Mouse (Mus musculus) ES-CJ7 (cell line): Measurements from ENCODE around the gene Atxn2.
"Not testable (repeated sequence)": the region's sequence is repeated elsewhere in the genome, so short reads cannot be mapped to it uniquely, and the experiment has no call there.

ENCODE experiments used
- DNase-seq: peaks from one replicate; pipeline ENCODE4 v3.0.0; 2011; ENCODE audit warnings: low read depth, low spot score

Gene Atxn2

DNA sequence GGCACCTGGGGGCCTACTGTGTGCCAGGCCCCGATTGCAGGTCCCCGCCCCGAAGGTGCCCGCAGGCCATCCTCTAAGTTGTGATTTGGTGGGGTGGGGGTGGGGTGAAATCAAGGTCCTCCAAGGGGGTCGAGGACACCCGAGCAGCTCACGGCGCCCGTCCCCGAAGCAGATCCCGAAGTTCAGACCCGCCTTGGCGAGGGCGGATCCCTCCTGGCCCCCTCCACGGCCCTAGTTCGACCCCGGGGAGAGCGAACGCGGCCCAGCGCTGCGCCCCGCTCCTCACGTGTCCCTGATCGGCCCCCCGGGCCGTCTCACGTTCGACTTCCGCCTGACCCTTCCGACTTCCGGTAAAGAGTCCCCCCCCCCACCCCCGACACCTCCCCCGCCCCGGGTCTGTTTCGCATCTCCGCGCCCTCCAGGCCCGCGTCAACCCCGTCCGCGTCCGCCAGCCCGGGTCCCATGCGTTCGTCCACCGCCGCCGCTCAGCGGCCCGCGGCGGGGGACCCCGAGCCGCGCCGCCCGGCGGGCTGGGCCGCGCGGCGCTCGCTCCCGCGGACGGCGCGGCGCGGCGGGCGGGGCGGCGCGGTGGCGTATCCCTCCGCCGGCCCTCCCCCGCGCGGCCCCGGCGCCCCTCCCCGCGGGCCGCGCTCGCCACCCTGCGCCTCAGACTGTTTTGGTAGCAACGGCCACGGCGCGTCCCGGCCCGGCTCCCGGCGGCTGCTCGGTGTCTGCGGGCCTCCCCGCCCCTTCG lies at the start of gene Atxn2:
Gene Atxn2, plus strand, starts transcription at position 164 of the 754 bp plus-strand sequence.
- DNase-seq: peak; percentile 90

DNA sequence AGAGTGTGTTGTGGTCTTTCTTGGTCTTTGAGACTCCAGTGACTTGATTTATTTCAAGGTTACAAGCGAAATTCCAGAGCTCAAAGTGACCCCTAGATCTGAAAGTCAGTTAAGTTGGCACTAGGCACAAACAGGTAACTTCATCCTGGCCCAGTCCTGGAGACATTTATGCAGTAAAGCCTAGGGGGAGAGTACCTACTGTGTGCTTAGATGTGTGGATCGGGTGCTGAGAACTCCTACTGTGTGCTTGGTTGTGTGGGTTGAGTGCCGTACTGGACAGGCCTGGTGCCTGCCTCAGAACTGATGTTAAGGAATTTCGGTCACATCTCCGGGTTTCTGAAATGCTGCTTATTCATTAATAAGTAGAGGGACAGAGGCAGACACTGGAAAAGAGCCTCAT lies 49.6 kb upstream of the Atxn2 start:
- no peak for DNase-seq

DNA sequence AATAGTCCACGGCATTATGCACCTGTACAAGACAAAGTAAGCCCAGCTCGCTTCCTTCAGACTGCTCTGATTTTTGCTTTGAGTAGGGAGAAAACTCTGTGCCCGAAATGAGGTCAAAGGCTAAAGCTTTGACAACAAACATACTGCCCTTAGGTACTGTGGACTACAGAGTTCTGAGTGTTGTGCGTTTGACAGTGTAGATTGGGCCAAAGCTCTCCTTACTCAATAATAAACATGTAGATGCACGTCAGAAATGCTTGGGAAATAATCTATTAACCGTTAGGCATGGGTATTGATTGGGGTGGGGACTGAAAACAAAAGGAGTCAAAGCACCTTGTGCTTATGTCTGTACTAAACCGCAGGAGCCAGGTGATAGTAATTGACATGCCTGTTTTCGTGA lies 47.7 kb upstream of the Atxn2 start:
- DNase-seq: no peak

DNA sequence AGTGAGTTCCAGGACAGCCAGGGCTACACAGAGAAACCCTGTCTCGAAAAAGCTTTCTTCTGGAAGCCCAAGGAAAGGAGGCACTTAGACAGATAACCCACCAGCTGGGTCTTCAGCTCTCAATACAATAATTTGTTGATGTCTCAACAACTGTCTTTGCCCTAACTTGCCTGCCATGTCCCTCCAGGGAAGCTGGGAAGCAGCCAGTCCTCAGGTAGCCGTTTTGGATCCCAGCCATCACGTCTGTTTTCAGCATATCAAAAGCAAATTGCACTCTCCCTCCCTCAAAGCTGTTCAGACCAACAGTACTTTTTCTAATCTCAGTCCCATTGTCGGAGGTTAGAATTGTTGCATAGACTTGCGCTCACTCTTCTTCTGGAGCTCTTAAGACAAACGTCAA lies 47.1 kb upstream of the Atxn2 start:
- no peak for DNase-seq

DNA sequence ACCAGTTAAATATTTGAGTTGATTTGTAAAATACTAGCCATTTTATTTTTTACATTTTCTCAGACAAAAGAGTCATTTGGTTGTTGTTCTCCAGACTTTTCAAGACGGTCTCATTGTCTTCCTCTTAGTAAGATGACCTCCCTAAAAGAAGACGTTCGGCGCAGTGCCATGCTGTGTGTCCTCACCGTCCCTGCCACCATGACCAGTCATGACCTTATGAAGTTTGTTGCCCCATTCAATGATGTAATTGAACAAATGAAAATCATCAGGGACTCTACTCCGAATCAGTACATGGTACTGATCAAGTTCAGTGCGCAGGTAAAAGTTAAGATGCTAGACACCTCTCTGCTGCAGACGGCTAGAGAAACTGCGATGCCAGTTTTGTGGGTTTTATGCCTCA lies 46.2 kb upstream of the Atxn2 start:
- no peak for DNase-seq

DNA sequence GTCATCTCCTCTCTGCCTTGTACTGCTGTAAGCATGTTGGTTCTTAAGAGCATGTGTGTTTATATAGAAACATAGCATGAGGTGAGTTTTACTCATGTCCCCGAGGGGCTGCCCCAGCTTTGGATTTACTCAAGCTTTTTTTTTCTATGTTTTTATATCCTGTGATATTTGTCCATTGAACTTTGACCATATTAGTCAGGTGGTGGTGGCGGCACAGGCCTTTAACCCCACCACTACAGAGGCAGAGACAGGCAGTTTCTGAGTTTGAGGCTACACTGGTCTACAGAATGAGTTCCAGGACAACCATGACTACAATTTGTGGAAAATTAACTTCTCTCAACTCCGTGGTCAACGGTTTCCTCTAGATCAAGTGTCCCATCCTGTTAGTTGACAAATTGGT lies 44.1 kb upstream of the Atxn2 start:
- no peak for DNase-seq

DNA sequence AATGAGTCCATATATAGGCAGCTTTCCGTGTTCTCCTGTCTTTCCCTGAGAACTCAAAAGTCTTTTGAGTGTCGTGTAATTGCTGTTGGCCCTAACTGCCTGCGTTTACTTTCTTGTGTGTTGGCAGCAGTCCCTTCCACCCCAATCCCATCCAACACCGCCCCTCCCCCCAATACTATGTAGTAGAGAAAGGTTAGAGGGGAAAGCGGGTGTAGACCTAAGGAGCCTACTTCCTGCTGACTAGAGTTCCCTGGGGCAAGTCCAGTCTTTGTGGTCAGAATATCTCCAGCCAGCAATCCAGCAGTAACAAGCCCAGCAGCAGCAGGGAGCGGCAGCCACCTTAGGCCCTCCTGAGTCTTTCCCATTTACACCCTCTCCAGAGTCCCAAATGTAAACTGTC lies 42.7 kb upstream of the Atxn2 start:
- no peak for DNase-seq

DNA sequence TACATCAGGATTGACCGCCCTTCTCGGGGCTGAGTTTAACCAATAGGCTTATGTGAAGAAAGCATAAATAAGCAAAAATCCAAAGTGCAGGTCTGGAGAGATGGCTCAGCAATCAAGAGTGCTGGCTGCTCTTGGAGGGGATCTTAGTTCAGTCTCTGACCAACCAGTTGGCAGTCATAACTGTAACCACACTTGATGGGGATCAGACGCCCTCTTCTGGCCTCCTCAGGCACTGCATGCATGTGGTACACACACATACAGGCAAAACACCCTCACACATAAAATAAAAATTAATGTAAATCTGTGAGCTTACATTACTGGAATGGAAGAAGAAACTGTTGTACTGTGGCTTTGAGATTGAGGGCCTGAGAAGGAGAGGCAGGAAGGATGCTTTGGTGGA lies 40.7 kb upstream of the Atxn2 start:
- DNase-seq: peak; percentile 75

DNA sequence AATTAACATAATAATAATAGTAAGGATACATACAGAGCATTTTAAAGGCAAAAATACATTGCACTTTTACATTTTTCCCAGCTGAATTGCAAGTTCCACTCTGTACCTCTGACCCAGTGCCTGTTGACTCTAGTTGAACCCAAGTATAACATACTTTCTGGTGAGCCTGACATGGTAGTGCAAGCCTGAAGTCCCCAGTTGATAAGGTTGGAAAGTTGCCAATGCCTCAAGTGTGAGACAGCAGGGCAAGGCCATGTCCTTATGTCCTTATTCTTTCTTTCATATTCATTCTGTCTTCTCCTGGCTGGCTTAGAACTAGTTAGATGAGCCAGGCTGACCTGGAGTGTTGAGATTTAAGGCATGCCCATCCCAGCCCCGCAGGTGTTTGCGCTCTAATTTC lies 28.9 kb upstream of the Atxn2 start:
- no peak for DNase-seq

DNA sequence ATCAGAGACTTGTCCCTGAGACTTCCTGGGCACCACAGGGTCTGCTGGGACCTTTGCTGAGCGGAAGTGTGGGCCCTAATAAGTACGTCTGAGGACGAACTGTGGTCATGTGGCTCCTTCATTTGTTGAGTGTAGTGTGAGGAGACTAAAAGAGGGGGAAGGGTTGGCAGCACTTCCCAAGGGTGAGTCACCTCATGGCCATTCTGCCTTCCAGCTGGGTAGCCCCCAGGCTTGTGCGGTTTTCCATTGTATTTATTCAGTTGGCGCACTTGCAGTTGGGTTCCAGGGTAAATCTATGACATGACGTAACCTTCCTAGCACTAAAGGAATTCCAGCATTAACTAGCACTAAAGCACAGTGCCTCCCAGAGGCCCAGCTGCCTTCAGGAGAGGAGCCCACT lies 25.6 kb upstream of the Atxn2 start:
- DNase-seq: no peak

DNA sequence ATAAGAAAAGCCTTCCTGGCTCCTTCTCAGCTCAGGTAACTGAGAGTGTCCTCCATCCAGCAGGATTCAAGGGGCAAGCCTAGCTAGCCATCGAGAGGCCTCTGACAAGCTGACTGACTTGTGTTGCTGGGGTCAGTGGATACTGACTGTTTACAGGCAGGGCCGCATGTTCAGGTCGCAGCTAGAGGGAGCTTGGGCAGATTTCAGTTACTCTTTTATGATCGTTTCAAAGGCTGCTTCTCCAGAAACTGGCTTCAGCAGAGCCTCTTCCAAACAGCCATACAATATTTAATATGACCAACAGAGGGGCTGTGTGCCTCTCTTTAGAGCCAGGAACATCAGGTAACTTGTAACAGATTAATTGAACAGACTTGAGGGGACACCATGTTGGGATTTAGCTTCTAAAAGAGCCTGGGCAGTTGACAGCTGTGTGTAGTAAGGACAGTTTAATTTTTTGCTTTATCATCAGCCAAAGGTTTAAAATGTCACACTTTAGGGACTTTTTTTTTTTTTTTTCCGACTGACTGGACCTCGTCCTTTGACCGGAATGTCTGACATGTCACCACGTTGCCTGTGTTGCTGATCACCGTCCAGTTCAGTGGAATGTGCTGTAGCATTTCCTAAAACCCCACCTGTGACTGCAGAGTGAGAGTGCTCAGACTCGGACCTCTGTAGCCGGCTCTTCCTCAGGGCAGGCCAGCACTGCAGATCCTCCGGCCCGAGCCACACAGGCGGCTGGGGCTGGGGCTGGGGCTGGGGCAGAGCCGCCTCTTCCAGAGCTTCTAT lies 24.8 kb upstream of the Atxn2 start:
- DNase-seq: no peak

DNA sequence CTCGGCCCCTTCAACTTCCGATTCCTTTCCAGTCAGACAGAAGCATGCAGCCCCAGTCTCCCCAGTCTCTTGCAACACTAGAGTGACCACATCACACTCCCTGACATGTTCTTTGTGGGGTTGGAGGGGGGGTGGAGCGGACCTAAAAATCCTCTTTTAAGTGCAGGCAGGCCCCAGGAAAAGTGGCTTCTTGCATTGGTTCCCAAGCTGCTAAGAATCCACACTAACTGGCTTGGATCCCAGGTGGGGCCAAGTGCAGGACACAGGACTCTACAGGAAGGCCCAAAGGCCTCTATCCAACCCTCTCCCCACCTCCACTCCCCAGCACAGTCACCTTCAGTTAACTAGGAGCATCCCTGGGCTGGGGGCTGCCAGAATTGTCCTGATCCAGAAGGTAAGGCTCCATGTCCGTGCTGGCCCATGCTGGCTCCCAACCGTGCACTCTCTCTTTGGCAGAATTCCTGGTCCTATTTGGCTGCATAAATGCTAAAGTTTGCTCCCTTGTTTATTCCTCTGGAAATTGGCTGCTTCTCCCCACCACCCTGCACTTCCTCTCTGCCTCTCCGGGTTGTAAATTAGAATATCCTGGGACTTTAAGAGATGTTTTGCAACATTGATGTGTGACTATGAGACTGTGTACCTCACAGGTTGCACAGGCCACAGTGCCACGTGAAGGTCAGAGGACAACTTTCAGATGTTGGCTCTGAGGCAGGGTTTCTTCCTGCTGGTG lies 20.5 kb upstream of the Atxn2 start:
- no peak for DNase-seq

DNA sequence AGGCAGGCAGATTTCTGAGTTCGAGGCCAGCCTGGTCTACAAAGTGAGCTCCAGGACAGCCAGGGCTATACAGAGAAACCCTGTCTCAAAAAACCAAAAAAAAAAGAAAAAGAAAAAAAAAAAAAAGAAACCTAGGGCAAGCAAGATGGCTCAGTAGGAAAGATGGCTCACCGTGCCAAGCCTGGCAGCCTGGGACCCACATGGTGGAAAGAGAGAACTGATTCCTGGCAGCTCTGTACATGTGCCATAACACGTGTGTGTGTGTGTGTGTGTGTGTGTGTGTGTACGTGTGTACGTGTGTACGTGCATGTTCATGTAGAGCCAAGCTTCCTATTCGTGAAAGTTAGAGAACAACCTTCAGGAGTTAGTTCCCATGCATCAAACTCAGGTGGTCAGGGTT lies 19.7 kb upstream of the Atxn2 start:
- DNase-seq: not testable (repeated sequence)

DNA sequence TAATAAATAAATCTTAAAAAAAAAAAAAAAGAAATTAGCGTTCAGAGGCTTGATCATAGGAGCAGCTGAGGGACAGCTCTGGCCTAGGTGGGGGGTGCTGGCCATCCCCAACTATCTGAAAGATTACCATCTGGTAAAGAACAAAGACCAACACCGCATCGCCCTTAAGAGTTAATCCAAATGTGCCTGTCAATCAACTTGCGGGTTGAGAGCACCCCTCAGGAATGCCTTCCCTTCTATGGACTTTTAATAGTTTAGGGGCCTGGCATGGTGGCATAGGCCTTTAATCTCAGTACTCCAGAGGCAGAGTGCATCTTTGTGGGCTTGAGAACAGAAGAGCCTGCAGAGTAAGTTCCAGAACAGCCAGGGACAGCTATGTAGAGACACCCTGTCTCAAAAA lies 18.2 kb upstream of the Atxn2 start:
- DNase-seq: no peak

DNA sequence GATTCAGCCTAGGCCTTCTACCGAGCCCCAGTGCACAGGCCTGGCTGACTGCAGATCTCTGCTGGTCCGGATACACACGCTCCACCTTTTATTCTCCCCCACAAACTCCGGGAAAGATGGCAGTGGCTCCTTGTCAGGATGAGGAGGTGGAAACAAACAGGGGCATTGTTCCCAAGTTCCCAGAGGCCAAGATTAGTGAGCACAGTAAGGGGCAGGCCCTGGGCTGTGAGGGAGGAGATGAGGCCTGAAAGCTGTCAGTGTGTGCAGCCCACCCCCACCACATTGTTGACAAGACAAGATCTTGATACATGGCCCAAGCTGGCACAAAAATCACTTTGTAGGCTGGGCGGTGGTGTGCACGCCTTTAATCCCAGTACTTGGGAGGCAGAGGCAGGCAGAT lies 14.4 kb upstream of the Atxn2 start:
- no peak for DNase-seq

DNA sequence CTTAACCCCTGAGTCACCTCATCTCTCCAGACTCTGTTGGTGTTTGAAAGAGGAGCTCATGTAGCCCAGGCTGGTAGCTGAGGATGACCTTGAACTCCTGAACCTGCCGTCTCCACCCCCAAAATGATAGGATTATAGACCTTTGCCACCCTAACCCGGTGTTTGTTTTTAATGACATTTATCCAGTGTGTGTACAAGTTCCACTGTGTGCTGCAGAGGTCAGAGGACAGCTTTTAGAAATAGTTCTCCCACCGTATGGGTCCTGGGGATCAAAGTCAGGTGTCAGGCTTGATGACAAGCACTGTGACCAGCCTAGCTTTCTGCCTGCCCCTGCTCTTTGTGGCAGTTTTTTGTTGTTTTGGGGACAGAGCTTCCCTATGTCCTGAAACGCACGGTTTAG lies 11.2 kb upstream of the Atxn2 start:
- DNase-seq: no peak

DNA sequence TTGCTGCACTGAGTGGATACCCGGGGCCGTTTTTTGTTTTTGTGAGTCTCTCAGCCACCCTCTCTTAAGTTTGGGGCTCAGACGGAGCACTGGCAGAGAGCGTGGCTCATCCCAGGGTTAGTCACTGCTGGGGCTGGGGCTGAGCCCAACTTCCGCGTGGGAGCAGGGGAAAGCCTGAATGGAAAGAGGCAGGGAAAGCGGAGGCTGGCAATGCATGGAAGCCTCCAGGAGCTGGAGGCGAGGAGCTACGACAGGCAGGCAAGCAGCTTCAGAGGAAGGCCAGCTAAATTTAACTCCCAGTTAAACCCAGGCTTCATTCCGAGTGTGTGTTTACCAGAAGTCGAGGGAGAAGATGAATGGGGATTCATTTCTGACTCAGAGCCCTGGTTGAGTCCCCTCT lies 10.6 kb upstream of the Atxn2 start:
- DNase-seq: no peak

DNA sequence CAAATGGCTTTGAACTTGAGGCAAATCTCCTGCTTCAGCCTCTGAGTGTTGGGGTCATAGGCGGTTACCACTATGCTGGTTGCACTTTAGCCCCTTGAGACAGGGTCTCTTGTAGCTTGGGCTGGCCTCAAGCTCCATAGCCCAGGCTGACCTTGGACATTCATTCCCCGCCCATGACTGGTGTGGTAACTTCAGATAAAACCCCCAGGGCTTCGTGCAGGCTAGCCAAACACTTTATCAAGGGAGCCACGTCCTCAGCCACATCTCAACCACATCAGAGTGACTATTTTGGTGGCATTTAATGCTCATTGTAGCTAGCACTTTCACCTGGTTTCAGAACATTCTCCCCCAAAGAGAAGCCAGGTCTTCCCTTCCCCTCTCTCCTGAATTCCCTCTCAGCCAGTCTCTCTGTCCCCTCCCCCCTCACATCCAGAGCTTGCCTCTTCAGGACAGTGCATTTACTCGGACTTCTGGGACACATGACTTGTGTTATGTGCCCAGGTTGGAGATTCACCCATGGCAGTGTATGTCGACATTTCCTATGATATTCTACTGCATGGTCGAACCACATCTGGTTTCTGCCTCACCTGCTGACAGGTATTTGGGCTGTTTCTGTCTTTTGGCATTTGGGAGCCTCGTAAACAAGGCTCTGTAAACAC lies 9.9 kb upstream of the Atxn2 start:
- no peak for DNase-seq

DNA sequence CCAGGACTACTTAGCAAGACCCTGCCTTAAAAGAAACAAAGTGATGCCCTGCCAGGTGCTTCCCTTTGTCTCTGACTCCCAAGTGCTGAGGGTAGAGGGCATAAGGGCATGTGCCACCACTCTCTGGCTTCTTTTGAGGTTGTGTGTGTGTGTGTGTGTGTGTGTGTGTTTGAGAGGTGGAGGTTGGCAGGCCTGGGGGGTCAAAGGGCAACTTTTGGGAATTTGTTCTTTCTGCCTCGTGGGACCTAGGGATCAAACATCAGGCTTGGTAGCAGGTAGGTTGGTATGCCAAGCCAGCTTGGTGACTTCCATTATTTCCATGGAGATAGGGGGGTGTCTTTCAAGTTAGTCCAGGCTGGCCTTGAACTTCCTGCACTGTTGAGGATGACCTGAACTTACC lies 7.8 kb upstream of the Atxn2 start:
- no peak for DNase-seq

DNA sequence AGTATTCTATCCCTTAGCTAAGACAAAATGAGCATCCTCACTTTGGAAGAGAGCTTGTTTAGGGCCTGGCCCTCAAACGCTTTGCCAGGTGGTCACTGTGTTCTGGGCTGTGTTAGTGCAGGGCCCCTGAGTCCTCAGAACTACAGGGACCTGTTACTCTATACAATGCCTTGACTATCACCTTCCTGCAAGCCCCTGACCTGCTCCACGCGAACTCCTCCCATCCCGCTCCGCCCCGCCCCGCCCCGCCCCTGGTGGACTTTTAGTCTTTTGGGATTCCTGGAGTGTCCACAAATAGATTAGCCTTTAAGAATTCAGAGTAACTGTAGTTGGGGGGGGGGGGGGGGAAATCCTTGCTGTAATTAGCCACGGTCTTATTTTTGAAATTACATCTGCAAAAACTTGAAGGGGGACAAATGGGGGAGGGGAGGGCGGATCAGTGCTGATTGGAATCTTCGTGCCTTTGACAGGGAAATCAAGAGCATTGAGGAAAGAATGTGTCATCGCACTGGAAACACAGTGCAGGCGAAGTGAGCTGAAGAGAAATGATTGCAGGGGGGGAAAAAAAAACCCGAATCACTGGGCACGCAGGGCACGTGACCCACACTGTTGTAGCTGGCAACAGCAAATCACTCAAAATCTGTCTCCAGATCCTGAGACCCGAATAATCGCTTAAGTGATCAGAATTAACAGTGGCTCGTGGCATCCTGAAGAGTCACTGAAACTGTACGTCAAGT lies 6.5 kb upstream of the Atxn2 start:
- DNase-seq: peak; percentile 62

DNA sequence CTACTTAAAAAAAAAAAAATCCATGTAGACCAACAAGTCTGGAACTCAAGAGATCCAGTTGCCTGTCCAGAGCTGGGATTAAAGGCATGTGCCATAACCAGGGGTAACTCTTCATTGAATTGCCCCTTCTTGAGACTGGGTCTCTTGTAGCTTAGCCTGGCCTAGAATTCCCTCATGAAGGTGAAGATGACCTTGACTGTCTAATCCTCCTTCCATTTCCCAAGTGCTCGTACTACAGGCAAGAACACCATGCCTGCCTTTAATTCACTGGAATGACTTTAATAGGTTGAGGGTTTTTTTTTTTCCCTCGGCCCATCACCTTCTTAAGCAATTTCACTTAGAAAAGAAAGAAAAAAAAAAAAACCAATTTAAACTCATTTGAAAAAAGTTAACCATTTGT lies 735 bp upstream of the Atxn2 start:
- DNase-seq: peak; percentile 62

DNA sequence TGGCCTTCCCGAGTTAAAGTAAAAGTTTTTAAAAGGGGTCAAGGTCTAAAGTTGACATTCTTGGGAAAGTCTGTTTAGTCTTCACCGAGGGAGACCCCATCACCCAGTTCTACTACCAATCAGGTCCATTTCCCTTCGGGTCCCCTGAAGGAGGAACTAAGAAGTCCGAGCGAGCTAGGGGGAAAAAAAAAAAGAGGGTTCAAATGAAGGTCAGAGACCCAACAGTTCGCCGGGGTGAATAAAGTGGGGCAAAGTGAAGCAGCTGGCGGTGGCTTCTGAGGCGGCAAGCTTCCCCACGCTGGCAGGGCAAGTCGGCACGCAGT lies 325 bp upstream of the Atxn2 start:
- DNase-seq: peak; percentile 68
